Mouse (Mus musculus) embryonic facial prominence, embryonic 10.5 days (tissue): ENCODE results near the gene Slc43a2. TPM values are rescaled to one million over a fixed set of nuclear protein-coding genes. Genes with fewer than 3 reads are reported as not detected.
"Not testable (repeated sequence)": the region's sequence is repeated elsewhere in the genome, so short reads cannot be mapped to it uniquely, and the experiment has no call there.

Experiments
- DNase-seq: peaks from one replicate; pipeline ENCODE4 v3.0.0-alpha.2; 2017; ENCODE audit warnings: low spot score
- H3K27ac ChIP-seq: fragments of 300-500 bp; sonication (generic); replicated peaks from 2 replicates; pipeline ENCODE4 v1.5.1; 2016; ENCODE audit warnings: mild to moderate bottlenecking
- H3K27me3 ChIP-seq: fragments of 300-500 bp; sonication (generic); replicated peaks from 2 replicates; pipeline ENCODE4 v1.6.1; 2016; ENCODE audit warnings: low read depth, mild to moderate bottlenecking; ENCODE audit not compliant: poor library complexity, severe bottlenecking
- H3K36me3 ChIP-seq: fragments of 300-500 bp; sonication (generic); replicated peaks from 2 replicates; pipeline ENCODE4 v1.6.1; 2016; ENCODE audit warnings: mild to moderate bottlenecking, moderate library complexity
- H3K4me1 ChIP-seq: fragments of 300-500 bp; sonication (generic); 2 replicates; pipeline ENCODE4 v1.6.1; 2016
- H3K4me3 ChIP-seq: fragments of 300-500 bp; sonication (generic); 2 replicates; pipeline ENCODE4 v1.5.1; 2016; ENCODE audit warnings: mild to moderate bottlenecking, moderate library complexity
- H3K9me3 ChIP-seq: fragments of 300-500 bp; sonication (generic); 2 replicates; pipeline ENCODE4 v1.6.1; 2016; ENCODE audit warnings: mild to moderate bottlenecking
- WGBS: fragments of 180-500 bp; shearing (Covaris S2); methylation state at CpG from one replicate; pipeline ENCODE4 v1.1.7; 2016; 5-methylcytosine and 5-hydroxymethylcytosine counted together
- polyA plus RNA-seq: library from polyadenylated mRNA; unstranded; fragments of >200 nt; fragmentation: Nextera tagmentation; extraction: Ambion mirVana; gene quantifications from 2 replicates; pipeline ENCODE4 v1.2.1, GENCODE M21; 2016

Gene Slc43a2
- polyA plus RNA-seq, 1 experiment from 2014 or later = 5.6 TPM

DNA sequence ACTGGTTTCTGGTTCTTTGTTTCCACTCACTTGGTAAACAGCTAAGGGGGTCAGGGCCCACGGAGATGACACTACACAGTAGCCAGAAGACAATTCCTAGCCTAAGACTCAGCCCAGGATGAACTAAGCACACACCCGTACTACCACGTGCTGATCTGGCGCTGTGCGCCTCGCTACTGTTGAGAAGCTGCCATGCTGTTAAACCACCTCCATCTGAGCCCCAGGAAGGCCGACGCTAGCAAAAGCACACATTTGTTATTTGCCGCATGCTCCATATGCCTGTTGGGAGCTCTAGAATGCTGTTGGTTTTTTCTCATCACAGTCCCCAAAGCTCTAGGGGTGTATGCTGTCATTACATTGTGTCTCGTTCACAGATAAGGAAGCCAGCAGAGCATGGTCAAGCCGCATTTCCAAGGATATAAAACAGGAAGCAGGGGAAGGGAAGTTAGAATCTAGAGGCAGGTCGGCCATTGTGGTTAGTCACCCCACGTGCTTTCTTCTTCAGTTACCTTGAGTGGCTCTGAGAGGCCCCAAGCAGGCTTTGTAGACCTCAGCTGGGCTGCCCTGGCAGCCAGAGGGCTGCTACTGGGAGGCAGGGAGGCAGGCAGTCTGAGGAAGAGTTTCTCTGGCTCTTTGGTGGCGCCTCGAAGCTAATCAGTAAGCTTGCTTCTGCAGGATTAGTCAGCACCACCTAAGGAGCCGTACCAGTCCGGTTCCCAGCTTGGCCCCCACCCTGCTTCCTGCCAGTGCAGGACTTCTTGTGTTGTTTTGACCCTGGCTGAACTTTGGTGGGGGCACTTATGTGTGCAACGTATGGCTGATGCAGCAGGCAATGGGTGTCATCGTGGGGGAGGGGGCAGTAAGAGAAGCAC is 9.5 kb downstream of the Slc43a2 start:
- H3K4me1 ChIP-seq = peaks cover 32% of the 10 kb centered on the region
- H3K27ac ChIP-seq = peak overlapping the region; percentile 52; the same call in 1 of the 2 replicates
- no peaks in the 10 kb centered on the region for H3K9me3 ChIP-seq
- no peaks in the 10 kb centered on the region for H3K27me3 ChIP-seq
- H3K4me3 ChIP-seq = no peak overlapping the region
- WGBS = 79% methylated on average over 19 of the region's 19 CpGs
- H3K36me3 ChIP-seq = no peaks in the 10 kb centered on the region; the same call in 1 of the 2 replicates
- no peak for DNase-seq

DNA sequence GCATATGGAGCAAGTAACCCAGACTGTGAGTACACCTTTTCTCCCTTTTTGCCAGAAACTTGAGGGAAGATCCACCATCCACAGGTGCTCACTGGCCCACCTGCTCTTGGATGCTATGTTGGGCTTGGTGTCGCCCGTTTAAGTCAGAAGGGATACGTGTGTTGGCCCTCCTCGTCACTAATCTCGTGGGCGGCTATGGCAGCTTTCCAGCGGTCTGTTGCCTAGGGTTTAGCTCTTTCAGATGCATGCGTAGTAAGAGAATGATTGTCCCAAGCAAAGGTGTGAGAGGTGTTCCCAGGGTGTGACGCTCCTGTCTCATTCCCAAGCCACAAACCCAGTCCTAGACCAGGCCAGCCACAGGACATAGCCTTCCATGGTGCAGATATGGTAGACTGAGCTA is 13.2 kb downstream of the Slc43a2 start:
- Histone ChIP-seq H3K27ac (no peak overlapping the region), H3K4me3 (no peak overlapping the region), H3K4me1 (peaks cover 27% of the 10 kb centered on the region), H3K36me3 (no peaks in the 10 kb centered on the region; the same call in 1 of the 2 replicates), H3K27me3 (no peaks in the 10 kb centered on the region), H3K9me3 (no peaks in the 10 kb centered on the region)
- DNase-seq = no peak
- WGBS = 92% methylated on average over 9 of the region's 9 CpGs

DNA sequence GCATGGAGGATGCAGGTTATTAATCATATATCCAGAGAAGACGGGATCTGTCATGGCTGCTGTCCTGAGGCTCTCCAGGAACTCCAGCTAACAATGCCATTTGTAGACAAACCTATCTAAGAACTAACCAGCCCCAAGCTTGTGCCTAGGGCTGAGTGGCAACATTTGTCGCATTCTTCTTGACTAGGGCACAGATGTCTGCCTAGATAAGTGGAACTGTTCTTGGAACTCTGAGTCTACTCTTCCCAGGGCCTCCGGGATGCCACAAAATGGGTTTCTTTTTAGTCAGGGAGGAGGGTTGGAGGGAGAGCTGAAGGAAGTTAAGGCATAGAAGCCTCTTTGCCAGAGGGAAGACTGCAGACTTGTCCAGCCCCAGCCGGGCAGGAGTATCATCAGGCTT is 14.6 kb downstream of the Slc43a2 start:
- no peaks in the 10 kb centered on the region for H3K27me3 ChIP-seq
- H3K36me3 ChIP-seq = no peaks in the 10 kb centered on the region; the same call in 1 of the 2 replicates
- no peaks in the 10 kb centered on the region for H3K9me3 ChIP-seq
- WGBS = 74% methylated on average over 4 of the region's 4 CpGs
- no peak overlapping the region for H3K27ac ChIP-seq
- H3K4me3 ChIP-seq = no peak overlapping the region
- DNase-seq = no peak
- H3K4me1 ChIP-seq = peaks cover 33% of the 10 kb centered on the region

DNA sequence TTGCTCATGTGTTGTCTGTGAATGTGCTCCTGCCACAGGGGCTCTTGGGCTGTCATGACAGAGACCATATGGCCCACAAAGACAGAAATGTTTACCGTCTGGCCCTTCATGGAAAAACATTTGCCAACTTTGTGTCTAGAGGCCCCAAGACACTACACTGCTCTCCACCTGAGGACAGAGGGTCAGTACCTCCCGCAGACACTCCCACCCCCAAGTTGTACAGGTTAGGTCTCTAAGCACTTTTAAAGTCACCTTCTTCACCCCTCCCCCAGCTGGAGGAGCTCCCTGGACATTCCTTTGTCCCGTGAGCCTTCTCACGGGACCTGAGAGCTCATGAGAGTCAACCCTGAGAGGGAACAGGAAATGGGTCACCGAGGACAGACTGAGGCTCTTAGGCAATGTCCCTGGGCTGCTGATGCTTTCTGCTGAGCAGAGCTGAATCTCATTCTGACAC is 18.2 kb downstream of the Slc43a2 start:
- no peak for DNase-seq
- Histone ChIP-seq H3K27ac (peak overlapping the region; percentile 73), H3K4me1 (peaks cover 52% of the 10 kb centered on the region), H3K4me3 (no peak overlapping the region), H3K36me3 (no peaks in the 10 kb centered on the region; the same call in 1 of the 2 replicates), H3K9me3 (no peaks in the 10 kb centered on the region), H3K27me3 (no peaks in the 10 kb centered on the region)
- WGBS = 47% methylated on average over 5 of the region's 5 CpGs

DNA sequence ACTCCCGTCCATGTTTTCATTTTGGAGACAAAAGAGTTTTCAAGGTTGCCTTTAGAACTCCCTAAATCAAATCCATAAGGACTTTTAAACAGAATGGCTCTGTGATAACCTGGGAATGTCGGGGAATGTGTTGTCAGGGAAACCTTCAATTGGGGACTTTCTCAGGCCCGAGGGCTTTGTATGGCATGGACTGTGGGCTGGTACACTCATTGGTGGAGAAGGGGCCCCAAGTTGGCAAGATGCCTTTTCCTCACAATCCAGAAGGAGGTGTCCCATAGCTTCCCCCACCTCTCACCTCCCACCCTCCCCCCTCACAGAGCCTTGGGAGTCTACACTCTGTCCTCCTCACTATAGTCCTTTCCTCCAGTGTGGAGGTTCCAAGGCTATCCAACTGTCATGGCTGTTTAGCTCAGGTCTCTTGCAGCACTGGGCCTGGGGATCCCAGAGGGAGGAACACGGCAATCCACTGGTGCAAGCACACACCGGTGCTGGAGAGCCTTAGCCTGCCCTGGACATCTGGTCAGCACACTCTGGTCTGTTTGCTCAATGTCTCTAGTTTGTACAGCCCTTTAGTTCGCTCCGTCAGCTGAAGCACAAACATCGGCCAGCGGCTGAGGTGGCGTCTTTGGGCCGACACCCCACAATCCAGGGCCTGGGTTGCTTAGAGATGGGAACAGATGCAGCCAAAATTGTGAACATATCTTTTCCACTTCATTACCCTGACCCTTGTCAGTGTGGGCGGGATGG is 18.9 kb downstream of the Slc43a2 start:
- DNase-seq = no peak
- Histone ChIP-seq H3K27ac (peak overlapping the region; percentile 73), H3K27me3 (no peaks in the 10 kb centered on the region), H3K9me3 (no peaks in the 10 kb centered on the region), H3K4me3 (no peak overlapping the region), H3K4me1 (peaks cover 52% of the 10 kb centered on the region), H3K36me3 (no peaks in the 10 kb centered on the region; the same call in 1 of the 2 replicates)
- WGBS = 66% methylated on average over 12 of the region's 12 CpGs

DNA sequence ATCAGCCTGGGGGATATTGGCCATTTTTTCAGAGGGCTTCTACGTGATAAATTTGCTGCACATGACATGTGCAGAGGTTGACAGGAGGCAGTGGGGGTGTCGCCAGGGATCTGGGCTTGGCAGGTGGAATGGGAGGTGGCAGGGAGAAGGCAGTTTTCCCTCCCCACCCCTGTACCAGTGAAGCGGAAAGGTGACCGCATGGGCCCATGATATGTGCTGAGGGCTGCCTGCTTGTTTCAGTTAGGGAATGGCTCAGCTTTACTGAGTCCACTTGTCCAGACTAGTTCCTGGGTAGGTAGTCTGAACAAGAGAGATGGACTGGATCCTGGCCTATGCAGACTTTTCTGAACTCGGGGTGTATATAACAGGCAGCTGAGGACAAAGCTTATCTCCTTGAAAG is 19.8 kb downstream of the Slc43a2 start:
- Histone ChIP-seq H3K27ac (peak overlapping the region; percentile 69; the same call in 1 of the 2 replicates), H3K4me3 (no peak overlapping the region)
- DNase-seq = no peak

DNA sequence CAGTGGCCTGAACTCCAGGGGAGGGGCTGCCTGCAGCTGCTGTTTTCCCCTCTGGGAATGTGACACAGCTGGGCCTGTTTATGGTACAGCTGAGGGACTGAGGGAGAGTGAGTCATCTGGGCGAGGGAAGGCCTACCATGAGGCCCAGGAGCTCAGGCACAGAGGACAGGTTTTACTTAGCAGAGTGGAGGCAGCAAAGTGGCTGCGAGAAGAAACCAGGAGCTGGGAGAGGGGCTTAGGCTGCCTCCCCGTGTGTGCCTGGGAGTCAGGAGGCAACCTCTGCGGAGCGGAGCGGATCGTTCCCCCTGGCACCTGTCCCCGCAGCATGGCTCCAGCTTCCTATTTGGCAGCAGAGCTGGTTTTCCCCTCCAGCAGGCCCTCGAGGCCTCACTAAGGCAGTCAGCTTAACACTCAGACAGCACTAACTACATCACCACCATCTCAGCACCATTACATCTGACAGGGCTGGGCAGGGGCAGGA is 20.5 kb downstream of the Slc43a2 start:
- Histone ChIP-seq H3K27me3 (no peaks in the 10 kb centered on the region), H3K4me3 (0 out of 2 replicates have a peak overlapping the region, but pooled peaks have one; percentile 2), H3K36me3 (no peaks in the 10 kb centered on the region), H3K9me3 (no peaks in the 10 kb centered on the region), H3K27ac (peak overlapping the region; percentile 69), H3K4me1 (peaks cover 46% of the 10 kb centered on the region)
- WGBS = 70% methylated on average over 9 of the region's 9 CpGs
- no peak for DNase-seq

More for the DNA sequence above, 19.8 kb downstream of the Slc43a2 start:
- WGBS = 83% methylated on average over 5 of the region's 5 CpGs
- Histone ChIP-seq H3K4me1 (peaks cover 45% of the 10 kb centered on the region), H3K36me3 (no peaks in the 10 kb centered on the region), H3K27me3 (no peaks in the 10 kb centered on the region), H3K9me3 (no peaks in the 10 kb centered on the region)

DNA sequence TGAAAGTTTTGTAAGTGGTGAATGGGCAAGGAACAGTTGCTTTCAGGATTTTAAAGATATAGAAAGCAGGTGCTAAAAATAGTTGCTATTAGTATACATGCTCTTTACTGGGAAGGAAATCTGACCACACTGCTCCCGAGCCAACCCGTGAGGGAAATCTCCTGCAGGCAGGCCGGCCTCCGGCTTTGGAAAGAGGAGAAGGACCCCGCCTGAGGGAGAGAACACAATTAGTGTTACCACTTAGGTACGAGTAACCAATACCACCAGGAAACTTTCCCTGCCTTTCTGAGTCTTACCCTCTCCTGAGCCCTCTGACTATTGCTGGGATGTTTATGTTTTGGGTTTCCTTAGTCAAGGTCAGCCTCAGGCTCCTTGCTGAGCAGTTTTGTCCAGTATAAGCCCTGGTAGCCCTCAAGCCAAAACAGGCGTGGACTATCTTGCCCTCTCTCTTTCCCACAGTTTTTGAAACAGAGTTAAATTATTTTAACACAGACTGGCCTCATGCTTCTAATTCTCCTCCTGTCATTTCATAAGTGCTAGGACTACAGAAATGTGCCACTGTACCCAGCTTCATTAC is 21.5 kb downstream of the Slc43a2 start:
- Histone ChIP-seq H3K27me3 (no peaks in the 10 kb centered on the region), H3K27ac (no peak overlapping the region; the same call in 1 of the 2 replicates), H3K9me3 (0 out of 2 replicates have a peak, but pooled peaks cover 2% of the 10 kb centered on the region), H3K36me3 (peaks cover 4% of the 10 kb centered on the region; the same call in 1 of the 2 replicates), H3K4me1 (peaks cover 50% of the 10 kb centered on the region), H3K4me3 (no peak overlapping the region)
- peak; percentile 42 for DNase-seq
- 27% methylated on average over 7 of the region's 7 CpGs for WGBS

DNA sequence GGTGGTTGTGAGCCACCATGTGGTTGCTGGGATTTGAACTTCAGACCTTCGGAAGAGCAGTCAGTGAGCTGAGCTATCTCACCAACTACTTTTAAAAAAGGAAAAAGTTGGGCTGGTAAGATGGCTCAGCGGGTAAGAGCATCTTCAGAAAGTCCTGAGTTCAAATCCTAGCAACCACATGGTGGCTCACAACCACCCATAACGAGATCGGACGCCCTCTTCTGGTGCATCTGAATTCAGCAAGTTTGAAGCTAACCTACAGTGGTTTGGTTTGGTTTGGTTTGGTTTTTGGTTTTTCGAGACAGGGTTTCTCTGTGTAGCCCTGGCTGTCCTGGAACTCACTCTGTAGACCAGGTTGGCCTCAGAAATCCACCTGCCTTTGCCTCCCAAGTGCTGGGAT is 24.5 kb downstream of the Slc43a2 start:
- not testable (repeated sequence) for H3K9me3 ChIP-seq, H3K27me3 ChIP-seq, DNase-seq, H3K27ac ChIP-seq, H3K36me3 ChIP-seq, H3K4me3 ChIP-seq
- 92% methylated on average over 6 of the region's 6 CpGs for WGBS
- H3K4me1 ChIP-seq = peaks cover 34% of the 10 kb centered on the region

DNA sequence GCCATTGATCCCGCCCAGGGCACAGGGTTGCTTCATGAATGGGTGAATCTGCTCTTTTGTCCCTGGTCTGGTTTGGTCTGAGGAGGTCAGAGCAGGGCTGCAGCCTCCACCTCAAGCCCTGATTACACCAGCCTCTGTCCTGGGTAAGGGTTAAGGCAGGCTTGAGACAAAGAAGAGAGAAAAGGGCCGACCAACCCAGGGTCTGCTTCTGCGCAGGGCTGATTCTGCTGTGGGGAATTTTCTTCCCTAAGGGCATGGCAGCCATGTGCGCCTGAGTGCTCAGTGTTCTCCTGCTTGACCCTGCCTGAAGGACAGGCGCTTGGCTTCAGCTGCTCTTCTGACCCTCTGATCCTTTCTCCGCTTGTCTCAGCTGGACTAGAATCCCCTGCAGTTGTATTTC is 25.6 kb downstream of the Slc43a2 start:
- Histone ChIP-seq H3K4me1 (peaks cover 25% of the 10 kb centered on the region), H3K36me3 (peaks cover 7% of the 10 kb centered on the region; the same call in 1 of the 2 replicates), H3K27ac (peak overlapping the region; percentile 71; the same call in 1 of the 2 replicates), H3K4me3 (no peak overlapping the region), H3K9me3 (0 out of 2 replicates have a peak, but pooled peaks cover 5% of the 10 kb centered on the region), H3K27me3 (no peaks in the 10 kb centered on the region)
- no peak for DNase-seq
- WGBS = 52% methylated on average over 6 of the region's 6 CpGs

DNA sequence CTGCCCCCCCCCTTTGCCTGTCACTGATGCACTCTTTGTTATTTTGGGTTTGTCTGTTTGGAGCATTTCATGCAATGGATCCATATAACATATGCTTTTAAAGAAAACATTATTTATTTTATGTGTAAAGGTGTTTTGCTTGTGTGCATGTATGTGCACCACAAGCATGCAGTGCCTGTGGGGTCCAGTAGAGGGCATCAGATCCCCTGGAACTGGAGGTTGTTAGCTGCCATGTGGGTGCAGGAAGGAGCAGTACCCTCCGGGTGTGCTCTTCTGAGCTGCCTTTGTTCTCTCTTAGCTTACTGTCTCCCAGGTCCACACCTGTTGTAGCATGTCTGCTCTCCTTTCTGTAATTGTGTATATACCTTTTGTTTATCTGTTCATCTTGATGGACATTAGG is 26.6 kb downstream of the Slc43a2 start:
- 89% methylated on average over 1 of the region's 1 CpGs for WGBS

More for the DNA sequence above, 26.6 kb downstream of the Slc43a2 start:
- no peak overlapping the region for H3K27ac ChIP-seq
- H3K9me3 ChIP-seq = 0 out of 2 replicates have a peak, but pooled peaks cover 5% of the 10 kb centered on the region
- H3K4me1 ChIP-seq = peaks cover 15% of the 10 kb centered on the region
- H3K27me3 ChIP-seq = no peaks in the 10 kb centered on the region
- DNase-seq = no peak
- H3K36me3 ChIP-seq = peaks cover 8% of the 10 kb centered on the region
- H3K4me3 ChIP-seq = no peak overlapping the region
